Mouse (Mus musculus) embryonic facial prominence, embryonic 14.5 days (tissue): ENCODE results near the gene Ankrd52. TPM values are rescaled to one million over a fixed set of nuclear protein-coding genes. Genes with fewer than 3 reads are reported as not detected.
A peak's percentile ranks its signal among the peaks of the same experiment; 100 is the strongest.
"Not testable (repeated sequence)": the region's sequence is repeated elsewhere in the genome, so short reads cannot be mapped to it uniquely, and the experiment has no call there.

ENCODE experiments used
- ATAC-seq: fragments of 200-750 bp; cut with Nextera tagmentation; 2 replicates; pipeline ENCODE4 v1.8.0; 2017; ENCODE audit warnings: low read depth, moderate number of reproducible peaks, moderate TSS enrichment
- DNase-seq: peaks from one replicate; pipeline ENCODE4 v3.0.0-alpha.2; 2015; ENCODE audit warnings: low spot score
- H3K27ac ChIP-seq: fragments of 300-500 bp; sonication (generic); replicated peaks from 2 replicates; pipeline ENCODE4 v1.5.1; 2014; ENCODE audit warnings: low read depth, mild to moderate bottlenecking, low read length, moderate library complexity
- H3K27me3 ChIP-seq: fragments of 300-500 bp; sonication (generic); replicated peaks from 2 replicates; pipeline ENCODE4 v1.6.1; 2014; ENCODE audit warnings: low read length; ENCODE audit not compliant: control insufficient read depth, insufficient read depth
- H3K36me3 ChIP-seq: fragments of 300-500 bp; sonication (generic); 2 replicates; pipeline ENCODE4 v1.6.1; 2014; ENCODE audit warnings: low read length, mixed read lengths; ENCODE audit not compliant: control insufficient read depth, insufficient read depth
- H3K4me1 ChIP-seq: fragments of 300-500 bp; sonication (generic); 2 replicates; pipeline ENCODE4 v1.6.1; 2014; ENCODE audit warnings: antibody characterized with exemption, low read length; ENCODE audit not compliant: control insufficient read depth, insufficient read depth
- H3K4me2 ChIP-seq: fragments of 300-500 bp; sonication (generic); 2 replicates; pipeline ENCODE4 v1.6.1; 2014; ENCODE audit warnings: low read depth, mild to moderate bottlenecking, low read length, moderate library complexity, mixed read lengths
- H3K4me3 ChIP-seq: fragments of 300-500 bp; sonication (generic); 2 replicates; pipeline ENCODE4 v1.5.1; 2014; ENCODE audit warnings: low read depth, mild to moderate bottlenecking, low read length
- H3K9ac ChIP-seq: fragments of 300-500 bp; sonication (generic); 2 replicates; pipeline ENCODE4 v1.6.1; 2014; ENCODE audit warnings: low read depth, mild to moderate bottlenecking, low read length, moderate library complexity, mixed read lengths
- H3K9me3 ChIP-seq: fragments of 300-500 bp; sonication (generic); 2 replicates; pipeline ENCODE4 v1.6.1; 2016; ENCODE audit warnings: low read length; ENCODE audit not compliant: control insufficient read depth
- WGBS: fragments of 180-500 bp; shearing (Covaris S2); extraction: QIAGEN DNeasy Blood & Tissue Kit; methylation state at CpG from one replicate; pipeline ENCODE4 v1.1.7; 2014; 5-methylcytosine and 5-hydroxymethylcytosine counted together
- polyA plus RNA-seq: library from polyadenylated mRNA; unstranded; fragments of >200 nt; fragmentation: Nextera tagmentation; extraction: Ambion mirVana; gene quantifications from 2 replicates; pipeline ENCODE4 v1.2.1, GENCODE M21; 2014

The Ankrd52 gene
- 11.9 and 12.7 TPM in 2 replicates for polyA plus RNA-seq

DNA sequence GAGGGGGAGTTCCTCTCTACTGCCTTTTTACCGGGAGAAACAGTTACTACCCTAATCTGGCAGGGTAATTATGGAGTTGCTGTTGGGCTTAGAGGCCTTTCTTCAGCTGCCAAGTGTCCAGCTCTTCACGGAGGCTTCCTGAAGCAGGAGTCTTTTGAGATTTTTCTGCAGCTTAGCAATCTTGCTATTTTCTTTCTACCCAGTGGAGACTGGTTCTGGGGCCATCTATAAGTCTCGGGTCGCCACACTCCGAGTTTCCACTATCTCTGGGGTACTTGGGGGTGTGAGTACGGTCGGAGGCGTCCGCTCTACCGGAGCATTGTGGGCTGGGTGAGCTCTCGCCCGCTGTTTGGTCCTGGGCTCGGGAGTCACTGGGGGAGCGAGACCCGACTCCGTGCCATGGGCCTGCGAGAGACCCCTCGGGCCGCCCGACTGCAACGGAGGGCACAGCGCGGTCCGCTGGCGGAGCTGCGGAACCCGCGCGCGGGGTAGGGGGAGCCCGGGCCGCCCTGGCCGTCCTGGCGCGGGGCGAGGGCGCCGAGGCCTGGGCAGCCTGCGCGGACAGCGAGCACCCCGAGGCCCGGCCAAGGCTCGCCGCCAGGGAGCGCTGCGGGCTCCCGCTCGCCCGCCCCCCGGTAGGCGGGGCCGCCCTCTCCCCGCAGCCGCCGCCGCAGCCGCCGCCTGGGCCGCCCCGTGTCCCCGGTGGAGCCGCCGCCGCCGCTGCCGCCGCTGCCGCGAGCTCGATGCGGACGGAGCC, at the start of gene Ankrd52:
Ankrd52 (plus strand) TSS at position 661 of the 757 bp plus-strand sequence.
- H3K4me2 ChIP-seq: peak within 1 kb of the TSS; percentile 74
- ATAC-seq (peak; percentile 93), DNase-seq (peak; percentile 87)
- no peaks in the 10 kb centered on the region for H3K9me3 ChIP-seq
- no peaks in the 10 kb centered on the region for H3K27me3 ChIP-seq
- peak within 1 kb of the TSS; percentile 97 for H3K27ac ChIP-seq
- peak within 1 kb of the TSS; percentile 75 for H3K4me3 ChIP-seq
- peaks cover 33% of the 10 kb centered on the region for H3K36me3 ChIP-seq
- WGBS: under 1% methylated on average over 32 of the region's 73 CpGs
- peaks cover 8% of the 10 kb centered on the region for H3K4me1 ChIP-seq
- H3K9ac ChIP-seq: peak within 1 kb of the TSS; percentile 96

DNA sequence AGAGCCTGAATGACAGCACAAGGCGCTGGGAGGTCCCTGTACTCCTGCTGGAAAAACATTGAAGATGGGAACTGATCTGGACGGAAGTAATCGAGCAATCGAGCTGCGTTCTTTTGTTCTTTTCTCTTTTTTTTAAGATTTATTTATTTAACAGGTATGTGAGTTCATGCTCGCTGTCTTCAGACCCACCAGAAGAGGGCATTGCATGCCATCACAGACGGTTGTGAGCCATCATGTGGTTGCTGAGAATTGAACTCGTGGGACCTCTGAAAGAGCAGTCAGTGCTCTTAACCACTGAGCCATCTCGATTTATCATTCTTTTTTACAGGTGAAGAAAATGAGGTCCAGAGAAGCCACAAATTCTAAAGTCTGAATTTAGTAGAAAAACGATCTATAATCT, 49.3 kb upstream of the Ankrd52 start:
- peaks cover 4% of the 10 kb centered on the region for H3K4me1 ChIP-seq
- H3K36me3 ChIP-seq: peaks cover 47% of the 10 kb centered on the region
- no peak overlapping the region for H3K4me2 ChIP-seq
- no peak for ATAC-seq
- no peak for DNase-seq
- no peaks in the 10 kb centered on the region for H3K27me3 ChIP-seq
- no peak overlapping the region for H3K27ac ChIP-seq
- H3K9me3 ChIP-seq: no peaks in the 10 kb centered on the region
- 89% methylated on average over 10 of the region's 10 CpGs for WGBS
- H3K9ac ChIP-seq: no peak overlapping the region
- no peak overlapping the region for H3K4me3 ChIP-seq

DNA sequence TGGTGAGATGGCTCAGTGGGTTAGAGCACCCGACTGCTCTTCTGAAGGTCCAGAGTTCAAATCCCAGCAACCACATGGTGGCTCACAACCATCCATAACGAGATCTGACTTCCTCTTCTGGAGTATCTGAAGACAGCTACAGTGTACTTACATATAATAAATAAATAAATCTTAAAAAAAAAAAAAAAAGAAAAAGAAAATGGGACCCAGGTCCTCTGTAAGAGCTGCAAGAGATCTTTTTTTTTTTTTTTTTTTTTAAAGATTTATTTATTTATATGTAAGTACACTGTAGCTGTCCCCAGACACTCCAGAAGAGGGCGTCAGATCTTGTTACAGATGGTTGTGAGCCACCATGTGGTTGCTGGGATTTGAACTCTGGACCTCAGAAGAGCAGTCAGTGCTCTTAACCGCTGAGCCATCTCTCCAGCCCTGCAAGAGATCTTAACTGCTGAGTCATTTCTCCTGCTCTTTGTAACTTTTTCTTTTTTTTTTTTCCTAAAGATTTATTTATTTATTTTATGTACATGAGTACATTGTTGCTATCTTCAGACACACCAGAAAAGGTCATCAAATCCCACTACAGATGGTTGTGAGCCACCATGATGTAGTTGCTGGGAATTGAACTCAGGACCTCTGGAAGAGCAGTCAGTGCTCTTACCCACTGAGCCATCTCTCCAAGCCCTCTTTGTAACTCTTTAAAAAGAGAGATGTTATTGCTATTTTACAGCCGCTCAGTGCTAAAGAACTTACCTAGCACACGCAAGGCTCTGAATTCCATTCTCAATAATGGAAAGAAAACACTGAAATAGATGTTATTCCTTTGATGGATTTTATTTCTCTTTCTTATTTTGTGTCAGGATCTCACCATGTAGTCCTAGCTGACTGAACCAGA, 44.3 kb upstream of the Ankrd52 start:
- H3K36me3 ChIP-seq: peaks cover 16% of the 10 kb centered on the region
- DNase-seq, H3K27me3 ChIP-seq, H3K4me1 ChIP-seq, H3K9ac ChIP-seq, H3K9me3 ChIP-seq, ATAC-seq, H3K27ac ChIP-seq, H3K4me2 ChIP-seq, H3K4me3 ChIP-seq: not testable (repeated sequence)
- WGBS: 77% methylated on average over 6 of the region's 6 CpGs

- H3K36me3 ChIP-seq: no peaks in the 10 kb centered on the region
- ATAC-seq (no peak), DNase-seq (peak; percentile 71)
- no peak overlapping the region for H3K27ac ChIP-seq
- no peak overlapping the region for H3K4me3 ChIP-seq
- H3K27me3 ChIP-seq: no peaks in the 10 kb centered on the region
- no peak overlapping the region for H3K9ac ChIP-seq
- H3K9me3 ChIP-seq: no peaks in the 10 kb centered on the region
- no peak overlapping the region for H3K4me2 ChIP-seq
- 0 out of 2 replicates have a peak, but pooled peaks cover 10% of the 10 kb centered on the region for H3K4me1 ChIP-seq
- WGBS: 1% methylated on average over 4 of the region's 4 CpGs
Observed at GRCm38 (mm10) chr10:128335582-128335981, 41.3 kb upstream of the Ankrd52 start.

GRCm38 (mm10) chr10:128336195-128336594, 40.7 kb upstream of the Ankrd52 start:
- H3K4me3 ChIP-seq: no peak overlapping the region
- no peak overlapping the region for H3K4me2 ChIP-seq
- no peak for DNase-seq
- WGBS: 97% methylated on average over 3 of the region's 3 CpGs
- no peaks in the 10 kb centered on the region for H3K36me3 ChIP-seq
- 0 out of 2 replicates have a peak, but pooled peaks cover 10% of the 10 kb centered on the region for H3K4me1 ChIP-seq
- no peak overlapping the region for H3K9ac ChIP-seq
- no peaks in the 10 kb centered on the region for H3K9me3 ChIP-seq
- no peak overlapping the region for H3K27ac ChIP-seq
- no peak for ATAC-seq
- no peaks in the 10 kb centered on the region for H3K27me3 ChIP-seq

DNA sequence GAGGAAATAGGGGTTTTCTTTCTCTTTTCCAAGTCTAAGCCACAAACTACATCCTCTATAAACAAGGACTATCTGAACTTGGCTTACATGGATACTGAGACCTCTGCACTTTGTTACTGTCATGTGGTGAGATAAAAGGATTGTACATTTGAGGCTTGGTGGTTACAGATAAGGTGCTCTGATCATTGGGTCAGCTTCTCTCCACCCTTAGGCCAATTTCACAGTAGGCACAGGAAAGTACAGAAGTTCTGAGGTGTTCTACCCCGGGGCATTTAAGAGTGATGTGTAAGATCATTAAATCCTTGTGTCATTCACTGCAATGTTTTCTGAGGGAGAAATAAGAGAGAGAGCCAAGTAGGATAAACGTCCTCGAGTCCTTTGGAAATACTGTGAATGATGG, 40.3 kb upstream of the Ankrd52 start:
- Histone ChIP-seq H3K27ac (peak overlapping the region; percentile 82), H3K9me3 (no peaks in the 10 kb centered on the region), H3K4me1 (0 out of 2 replicates have a peak, but pooled peaks cover 10% of the 10 kb centered on the region), H3K9ac (no peak overlapping the region), H3K4me2 (peak overlapping the region; percentile 68), H3K27me3 (no peaks in the 10 kb centered on the region), H3K4me3 (peak overlapping the region; percentile 68; the same call in 1 of the 2 replicates), H3K36me3 (no peaks in the 10 kb centered on the region)
- no peak for DNase-seq
- ATAC-seq: no peak
- WGBS: 88% methylated on average over 3 of the region's 3 CpGs

GRCm38 (mm10) chr10:128337306-128338181, 39.4 kb upstream of the Ankrd52 start, which contains the start of gene Cs:
TSS of gene Cs (plus strand) at chr10:128337734.
- 0 out of 2 replicates have a peak, but pooled peaks cover 10% of the 10 kb centered on the region for H3K4me1 ChIP-seq
- H3K4me3 ChIP-seq: peak within 1 kb of the TSS; percentile 68
- under 1% methylated on average over 51 of the region's 61 CpGs for WGBS
- ATAC-seq (peak; percentile 98), DNase-seq (peak; percentile 99)
- peak within 1 kb of the TSS; percentile 68 for H3K4me2 ChIP-seq
- H3K27ac ChIP-seq: peak within 1 kb of the TSS; percentile 84
- H3K27me3 ChIP-seq: no peaks in the 10 kb centered on the region
- no peaks in the 10 kb centered on the region for H3K9me3 ChIP-seq
- no peaks in the 10 kb centered on the region for H3K36me3 ChIP-seq
- H3K9ac ChIP-seq: peak within 1 kb of the TSS; percentile 77

DNA sequence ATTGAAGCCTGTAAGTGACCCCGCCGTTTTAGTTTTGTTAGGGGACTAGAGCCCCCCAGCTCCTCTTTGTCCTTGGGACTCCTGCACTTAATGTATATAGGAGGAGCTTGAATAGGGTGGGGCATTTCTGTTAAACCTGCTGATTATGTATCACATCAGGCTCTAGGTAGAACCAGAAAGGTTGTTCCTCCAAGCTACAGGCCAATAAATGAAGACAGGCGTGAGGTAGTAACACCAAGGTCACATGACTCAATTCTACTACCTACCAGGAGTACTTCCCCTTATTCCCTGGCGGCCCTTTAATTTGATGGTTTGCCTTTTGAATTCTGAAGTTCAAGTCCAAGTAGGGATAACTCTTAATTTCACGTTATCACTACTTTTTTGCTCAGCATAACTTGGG, 38.5 kb upstream of the Ankrd52 start:
- no peak for ATAC-seq
- Histone ChIP-seq H3K27me3 (no peaks in the 10 kb centered on the region), H3K27ac (peak overlapping the region; percentile 84; the same call in 1 of the 2 replicates), H3K36me3 (no peaks in the 10 kb centered on the region), H3K9ac (peak overlapping the region; percentile 77), H3K9me3 (no peaks in the 10 kb centered on the region), H3K4me2 (peak overlapping the region; percentile 62), H3K4me3 (peak overlapping the region; percentile 68), H3K4me1 (0 out of 2 replicates have a peak, but pooled peaks cover 10% of the 10 kb centered on the region)
- no peak for DNase-seq
- 17% methylated on average over 5 of the region's 5 CpGs for WGBS
